Mouse (Mus musculus): ENCODE measurements around the gene Sptb. TPM values are rescaled to one million over a fixed set of nuclear protein-coding genes. Genes with fewer than 3 reads are reported as not detected.

The Sptb gene
- polyA plus RNA-seq, 1 experiment from 2014 or later: 0.90 TPM

DNA sequence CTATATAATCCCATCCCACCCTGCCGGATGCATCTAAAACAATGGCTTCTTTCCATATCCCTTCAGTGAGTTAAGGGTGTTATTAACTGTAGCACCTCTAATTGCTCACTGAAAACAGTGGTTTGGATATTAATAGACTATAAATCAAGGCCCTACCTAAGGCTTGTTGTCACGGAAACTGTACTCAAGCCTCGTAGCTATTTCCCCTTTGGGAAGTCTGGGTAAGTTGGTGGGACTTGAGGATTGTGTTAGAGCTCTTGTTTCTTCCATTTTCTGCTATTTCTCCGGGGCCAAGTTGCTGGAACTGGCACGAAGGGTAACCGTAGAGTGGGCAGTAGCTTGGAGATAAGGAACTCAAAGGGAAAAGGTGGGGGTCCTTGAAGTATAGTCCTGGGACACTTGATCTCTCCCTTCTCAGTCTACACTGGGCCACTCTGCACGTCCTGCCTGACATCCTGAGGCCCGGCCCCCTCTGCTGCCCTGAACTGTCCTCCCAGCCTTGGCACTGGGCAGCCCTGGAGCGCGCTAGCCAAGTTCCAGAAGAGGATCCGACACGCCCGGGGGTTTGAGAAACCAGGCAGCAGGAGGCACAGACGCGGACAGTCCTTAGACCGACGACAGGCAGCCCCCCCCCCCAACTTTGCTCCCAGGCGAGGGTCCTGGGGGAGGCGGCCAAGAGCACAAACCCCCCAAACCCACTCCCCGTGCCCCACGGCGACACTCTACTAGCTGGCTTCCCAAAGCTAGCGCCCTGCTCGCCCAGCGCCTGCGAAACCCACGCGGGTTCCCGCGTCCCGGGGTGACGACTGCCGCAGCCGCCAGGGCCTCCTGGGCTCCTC is 1.2 kb downstream of the Sptb start:
- ATAC-seq (peak; percentile 41), DNase-seq (ENCODE audit: low spot score) (peak; percentile 34)
- Histone ChIP-seq H3K4me3 (ENCODE audit: low read depth, low read length) (peak overlapping the region; percentile 70), H3K27me3 (replicated peaks; ENCODE audit: control insufficient read depth, insufficient read depth, low read length) (peaks cover 35% of the 10 kb centered on the region), H3K9ac (ENCODE audit: low read length) (peak overlapping the region; percentile 77), H3K36me3 (ENCODE audit: control insufficient read depth, insufficient read depth, low read length) (no peaks in the 10 kb centered on the region), H3K4me2 (ENCODE audit: low read length) (peak overlapping the region; percentile 100), H3K4me1 (ENCODE audit: control insufficient read depth, insufficient read depth, low read length) (peaks cover 5% of the 10 kb centered on the region; the same call in 1 of the 2 replicates), H3K9me3 (replicated peaks; ENCODE audit: control insufficient read depth, low read length) (no peaks in the 10 kb centered on the region), H3K27ac (ENCODE audit: low read depth, low read length) (no peak overlapping the region)
- WGBS: 5% methylated on average over 22 of the region's 34 CpGs

GRCm38 (mm10) chr12:76708181-76708580 is 2.2 kb downstream of the Sptb start:
- Histone ChIP-seq H3K27ac (ENCODE audit: low read depth, low read length) (no peak overlapping the region), H3K27me3 (replicated peaks; ENCODE audit: control insufficient read depth, insufficient read depth, low read length) (peaks cover 35% of the 10 kb centered on the region), H3K9ac (ENCODE audit: low read length) (no peak overlapping the region), H3K36me3 (ENCODE audit: control insufficient read depth, insufficient read depth, low read length) (no peaks in the 10 kb centered on the region), H3K4me3 (ENCODE audit: low read depth, low read length) (no peak overlapping the region), H3K4me1 (ENCODE audit: control insufficient read depth, insufficient read depth, low read length) (peaks cover 5% of the 10 kb centered on the region; the same call in 1 of the 2 replicates), H3K4me2 (ENCODE audit: low read length) (no peak overlapping the region), H3K9me3 (replicated peaks; ENCODE audit: control insufficient read depth, low read length) (no peaks in the 10 kb centered on the region)
- DNase-seq (ENCODE audit: low spot score) (no peak), ATAC-seq (no peak)
- WGBS: 77% methylated on average over 3 of the region's 3 CpGs

- Histone ChIP-seq H3K4me1 (ENCODE audit: control insufficient read depth, insufficient read depth, low read length) (no peaks in the 10 kb centered on the region), H3K27ac (ENCODE audit: low read depth, low read length) (no peak overlapping the region), H3K4me3 (ENCODE audit: low read depth, low read length) (no peak overlapping the region), H3K9me3 (replicated peaks; ENCODE audit: control insufficient read depth, low read length) (no peaks in the 10 kb centered on the region), H3K27me3 (replicated peaks; ENCODE audit: control insufficient read depth, insufficient read depth, low read length) (no peaks in the 10 kb centered on the region), H3K9ac (ENCODE audit: low read length) (no peak overlapping the region), H3K4me2 (ENCODE audit: low read length) (no peak overlapping the region), H3K36me3 (ENCODE audit: control insufficient read depth, insufficient read depth, low read length) (no peaks in the 10 kb centered on the region)
- ATAC-seq (no peak), DNase-seq (ENCODE audit: low spot score) (no peak)
- 87% methylated on average over 13 of the region's 13 CpGs for WGBS
Measured at GRCm38 (mm10) chr12:76696380-76696935, 13.9 kb downstream of the Sptb start.

DNA sequence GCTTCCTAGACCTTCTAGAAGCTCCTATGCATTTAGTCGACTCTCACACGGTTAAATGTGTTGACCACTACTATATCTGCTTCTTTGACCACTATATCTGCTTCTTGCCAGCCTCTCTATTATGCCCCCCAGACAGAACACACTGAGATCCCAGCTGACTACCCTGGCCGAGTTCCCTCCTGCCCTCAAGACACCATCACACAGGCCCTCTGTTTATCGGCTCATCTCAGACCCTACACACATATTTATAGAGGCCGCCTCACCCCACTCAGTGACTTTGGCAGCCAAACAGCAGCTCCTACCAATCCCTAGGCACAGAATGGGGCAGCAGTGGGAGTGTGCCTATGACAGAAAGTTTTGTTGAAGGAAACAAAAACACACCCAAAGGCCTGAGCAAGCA is 14.6 kb downstream of the Sptb start:
- ATAC-seq (no peak), DNase-seq (ENCODE audit: low spot score) (no peak)
- Histone ChIP-seq H3K27ac (ENCODE audit: low read depth, low read length) (no peak overlapping the region), H3K4me1 (ENCODE audit: control insufficient read depth, insufficient read depth, low read length) (no peaks in the 10 kb centered on the region), H3K36me3 (ENCODE audit: control insufficient read depth, insufficient read depth, low read length) (no peaks in the 10 kb centered on the region), H3K9ac (ENCODE audit: low read length) (no peak overlapping the region), H3K27me3 (replicated peaks; ENCODE audit: control insufficient read depth, insufficient read depth, low read length) (no peaks in the 10 kb centered on the region), H3K4me2 (ENCODE audit: low read length) (no peak overlapping the region), H3K4me3 (ENCODE audit: low read depth, low read length) (no peak overlapping the region), H3K9me3 (replicated peaks; ENCODE audit: control insufficient read depth, low read length) (no peaks in the 10 kb centered on the region)
- WGBS: 63% methylated on average over 5 of the region's 5 CpGs

DNA sequence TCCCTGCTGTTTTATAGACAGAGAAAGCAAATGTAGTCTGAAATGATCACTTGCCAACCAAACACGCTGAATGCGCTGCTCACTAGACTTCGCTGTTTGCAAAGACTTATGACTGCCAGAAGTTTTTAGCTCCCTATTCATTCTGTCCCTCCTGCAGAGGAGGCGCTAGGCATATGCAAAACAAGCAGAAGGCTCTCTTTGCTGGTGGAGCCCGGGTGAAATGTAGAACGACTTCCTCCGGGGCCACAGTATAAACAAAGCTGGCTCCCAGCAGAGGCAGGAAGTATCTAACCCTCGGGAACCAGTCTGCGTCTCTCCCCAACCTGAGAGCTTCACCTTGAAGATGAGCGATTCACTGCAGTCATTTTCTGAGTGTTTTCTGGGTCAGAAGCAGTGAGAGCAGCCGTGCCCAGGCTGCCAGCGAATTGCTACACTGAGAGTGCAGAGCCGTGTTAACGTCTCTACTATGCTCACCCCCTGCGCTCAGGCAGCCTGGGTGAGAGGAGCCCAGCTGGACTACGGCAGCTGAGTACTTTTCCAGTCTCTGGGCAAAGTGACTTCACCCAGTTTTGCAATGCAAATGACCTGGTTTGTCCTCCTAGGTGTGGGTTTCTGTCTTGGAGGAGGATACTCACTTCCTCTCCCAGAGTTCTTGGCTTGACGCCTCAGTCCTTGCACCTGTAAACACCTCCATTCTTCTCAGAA is 15.4 kb downstream of the Sptb start:
- H3K9me3 ChIP-seq (replicated peaks; ENCODE audit: control insufficient read depth, low read length): no peaks in the 10 kb centered on the region
- DNase-seq (ENCODE audit: low spot score) (peak; percentile 51), ATAC-seq (peak; percentile 54; the same call in 1 of the 2 replicates)
- 0 out of 2 replicates have a peak overlapping the region, but pooled peaks have one; percentile 22 for H3K9ac ChIP-seq (ENCODE audit: low read length)
- no peaks in the 10 kb centered on the region for H3K36me3 ChIP-seq (ENCODE audit: control insufficient read depth, insufficient read depth, low read length)
- no peak overlapping the region for H3K27ac ChIP-seq (ENCODE audit: low read depth, low read length)
- peak overlapping the region; percentile 47 for H3K4me2 ChIP-seq (ENCODE audit: low read length)
- 5% methylated on average over 17 of the region's 17 CpGs for WGBS
- peak overlapping the region; percentile 10; the same call in 1 of the 2 replicates for H3K4me3 ChIP-seq (ENCODE audit: low read depth, low read length)
- no peaks in the 10 kb centered on the region for H3K27me3 ChIP-seq (replicated peaks; ENCODE audit: control insufficient read depth, insufficient read depth, low read length)
- H3K4me1 ChIP-seq (ENCODE audit: control insufficient read depth, insufficient read depth, low read length): no peaks in the 10 kb centered on the region

DNA sequence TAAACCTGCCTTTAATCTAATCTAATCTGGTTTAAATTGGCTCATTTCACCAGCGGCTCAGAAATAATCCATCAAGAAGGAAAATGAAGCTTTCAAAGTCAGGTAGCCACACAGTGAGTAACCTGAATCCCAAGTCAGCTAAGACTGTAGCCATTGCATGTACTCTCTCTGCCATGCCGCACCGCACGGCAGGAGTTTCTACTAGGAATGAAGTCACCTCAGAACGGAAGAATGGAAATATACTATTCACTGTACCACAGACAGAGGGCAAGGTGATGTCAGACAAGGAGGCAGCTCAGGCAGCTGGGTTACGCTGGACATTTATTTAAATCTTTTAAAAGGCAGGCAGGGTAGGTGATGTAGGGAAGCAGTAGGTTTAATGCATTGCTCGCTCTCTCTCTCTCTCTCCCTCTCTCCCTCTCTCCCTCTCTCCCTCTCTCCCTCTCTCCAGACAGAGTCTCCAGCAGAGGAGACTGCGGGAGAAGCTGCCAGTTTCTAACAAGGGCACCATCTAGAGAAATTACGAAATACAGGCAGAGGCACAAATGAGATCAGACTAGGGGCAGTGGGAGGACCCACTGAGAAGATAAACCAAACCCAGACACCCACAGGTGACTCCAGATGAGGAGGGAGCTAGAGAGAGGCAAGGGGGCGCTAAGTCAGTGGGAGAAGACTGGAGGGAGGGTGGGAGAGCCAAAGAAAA is 22.7 kb downstream of the Sptb start:
- 79% methylated on average over 10 of the region's 10 CpGs for WGBS
- H3K27ac ChIP-seq (ENCODE audit: low read depth, low read length): no peak overlapping the region
- no peak for ATAC-seq
- no peak for DNase-seq (ENCODE audit: low spot score)
- H3K4me3 ChIP-seq (ENCODE audit: low read depth, low read length): no peak overlapping the region
- H3K9ac ChIP-seq (ENCODE audit: low read length): no peak overlapping the region
- no peaks in the 10 kb centered on the region for H3K9me3 ChIP-seq (replicated peaks; ENCODE audit: control insufficient read depth, low read length)
- H3K27me3 ChIP-seq (replicated peaks; ENCODE audit: control insufficient read depth, insufficient read depth, low read length): no peaks in the 10 kb centered on the region
- H3K4me1 ChIP-seq (ENCODE audit: control insufficient read depth, insufficient read depth, low read length): no peaks in the 10 kb centered on the region
- no peaks in the 10 kb centered on the region for H3K36me3 ChIP-seq (ENCODE audit: control insufficient read depth, insufficient read depth, low read length)
- no peak overlapping the region for H3K4me2 ChIP-seq (ENCODE audit: low read length)

DNA sequence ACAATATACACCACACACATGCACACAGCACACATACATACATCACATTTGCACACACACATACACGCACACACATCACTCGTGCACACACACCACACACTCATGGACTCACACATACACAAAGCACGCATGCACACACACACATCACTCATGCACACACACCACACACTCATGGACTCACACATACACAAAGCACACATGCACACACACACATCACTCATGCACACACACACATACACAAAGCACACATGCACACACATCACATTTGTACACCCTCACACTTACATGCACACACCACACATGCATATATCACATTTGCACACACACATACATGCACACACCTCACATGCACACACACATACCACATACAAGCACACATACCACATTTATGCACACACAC is 24.7 kb downstream of the Sptb start:
- Histone ChIP-seq H3K36me3 (ENCODE audit: control insufficient read depth, insufficient read depth, low read length) (no peaks in the 10 kb centered on the region), H3K27me3 (replicated peaks; ENCODE audit: control insufficient read depth, insufficient read depth, low read length) (no peaks in the 10 kb centered on the region), H3K4me3 (ENCODE audit: low read depth, low read length) (no peak overlapping the region), H3K9ac (ENCODE audit: low read length) (no peak overlapping the region), H3K9me3 (replicated peaks; ENCODE audit: control insufficient read depth, low read length) (no peaks in the 10 kb centered on the region), H3K4me2 (ENCODE audit: low read length) (no peak overlapping the region), H3K4me1 (ENCODE audit: control insufficient read depth, insufficient read depth, low read length) (no peaks in the 10 kb centered on the region), H3K27ac (ENCODE audit: low read depth, low read length) (no peak overlapping the region)
- 93% methylated on average over 3 of the region's 3 CpGs for WGBS
- DNase-seq (ENCODE audit: low spot score): no peak
- no peak for ATAC-seq

GRCm38 (mm10) chr12:76684493-76684892 is 25.9 kb downstream of the Sptb start:
- H3K4me2 ChIP-seq (ENCODE audit: low read length): no peak overlapping the region
- 65% methylated on average over 6 of the region's 6 CpGs for WGBS
- H3K27me3 ChIP-seq (replicated peaks; ENCODE audit: control insufficient read depth, insufficient read depth, low read length): no peaks in the 10 kb centered on the region
- no peak overlapping the region for H3K9ac ChIP-seq (ENCODE audit: low read length)
- no peak overlapping the region for H3K27ac ChIP-seq (ENCODE audit: low read depth, low read length)
- no peaks in the 10 kb centered on the region for H3K4me1 ChIP-seq (ENCODE audit: control insufficient read depth, insufficient read depth, low read length)
- H3K36me3 ChIP-seq (ENCODE audit: control insufficient read depth, insufficient read depth, low read length): no peaks in the 10 kb centered on the region
- no peak overlapping the region for H3K4me3 ChIP-seq (ENCODE audit: low read depth, low read length)
- no peaks in the 10 kb centered on the region for H3K9me3 ChIP-seq (replicated peaks; ENCODE audit: control insufficient read depth, low read length)
- ATAC-seq (no peak), DNase-seq (ENCODE audit: low spot score) (no peak)

Data from forebrain, embryonic 14.5 days (tissue).